Comparison of ENCODE assay signal across 9 mouse cellular contexts in genomic region chr1:168708161-168708865, GRCm38 (mm10).
DNase-seq lines count a peak whose midpoint lies in the region; ATAC-seq lines count a peak whose summit lies in the region.
"Had no signal": no experiment of that assay in that cellular context is flagged by ENCODE, and none has a peak within 500 bp of the region (broad histone marks: within the 10 kb centered on the region; RNA-seq: fewer than 3 reads in every experiment).

No protein-coding gene starts in this region.

- H3K4me2 ChIP-seq in forebrain, embryonic 16.5 days (ENCODE audit: low read length), result no peak overlapping the region; the same call in 1 of the 2 replicates

- no peak overlapping the region for H3K9ac ChIP-seq in forebrain, embryonic 16.5 days (replicated peaks; ENCODE audit: low read depth, low read length)

- H3K36me3 ChIP-seq in forebrain, embryonic 10.5 days (replicated peaks), result no peaks in the 10 kb centered on the region
- H3K36me3 ChIP-seq in forebrain, embryonic 16.5 days (ENCODE audit: control insufficient read depth, insufficient read depth), result no peaks in the 10 kb centered on the region
- H3K36me3 ChIP-seq in limb, embryonic 10.5 days, result no peaks in the 10 kb centered on the region

- no peak for ATAC-seq in forebrain, embryonic 16.5 days
- no peak for ATAC-seq in erythroblast, adult 5-6 weeks (replicated peaks; ENCODE audit: low FRiP score, poor library complexity, severe bottlenecking)

- peak; percentile 15 for DNase-seq in forebrain, embryonic 10.5 days (ENCODE audit: extremely low spot score, low spot score)
- DNase-seq in embryo, embryonic 11 days, result peak; percentile 54
- peak; percentile 15 to 19 for DNase-seq in heart, postnatal 10 days
- DNase-seq in limb, embryonic 10.5 days (ENCODE audit: low spot score), result peak; percentile 69
- DNase-seq in retina, embryonic 14.5 days (ENCODE audit: low spot score), result peak; percentile 22
- DNase-seq in thymus, postnatal 36 days, result no peak

- peak overlapping the region; percentile 80 for H3K27ac ChIP-seq in forebrain, embryonic 10.5 days
- H3K27ac ChIP-seq in forebrain, embryonic 16.5 days (ENCODE audit: low read length), result no peak overlapping the region; the same call in 1 of the 2 replicates
- H3K27ac ChIP-seq in limb, embryonic 10.5 days, result peak overlapping the region; percentile 75

- H3K4me3 ChIP-seq in forebrain, embryonic 10.5 days, result peak overlapping the region; percentile 20; the same call in 1 of the 2 replicates
- no peak overlapping the region for H3K4me3 ChIP-seq in forebrain, embryonic 16.5 days (replicated peaks; ENCODE audit: low read length)
- H3K4me3 ChIP-seq in limb, embryonic 10.5 days, result peak overlapping the region; percentile 32; the same call in 1 of the 2 replicates

- H3K9me3 ChIP-seq in forebrain, embryonic 10.5 days, result no peaks in the 10 kb centered on the region
- H3K9me3 ChIP-seq in forebrain, embryonic 16.5 days (ENCODE audit: control insufficient read depth, low read length), result no peaks in the 10 kb centered on the region
- H3K9me3 ChIP-seq in limb, embryonic 10.5 days (replicated peaks), result no peaks in the 10 kb centered on the region

- intact Hi-C loops in heart, postnatal 10 days (cut with DNase I), result no loop called here

- peaks cover 21% of the 10 kb centered on the region for H3K4me1 ChIP-seq in forebrain, embryonic 10.5 days
- peaks cover 11% of the 10 kb centered on the region for H3K4me1 ChIP-seq in forebrain, embryonic 16.5 days (replicated peaks; ENCODE audit: control insufficient read depth, insufficient read depth, low read length)
- H3K4me1 ChIP-seq in limb, embryonic 10.5 days, result peaks cover 21% of the 10 kb centered on the region

- H3K27me3 ChIP-seq in forebrain, embryonic 10.5 days (ENCODE audit: poor library complexity, severe bottlenecking), result no peaks in the 10 kb centered on the region
- no peaks in the 10 kb centered on the region for H3K27me3 ChIP-seq in forebrain, embryonic 16.5 days (replicated peaks; ENCODE audit: control insufficient read depth, insufficient read depth, low read length)
- H3K27me3 ChIP-seq in limb, embryonic 10.5 days (ENCODE audit: low read depth, poor library complexity, severe bottlenecking), result no peaks in the 10 kb centered on the region
- H3K27me3 ChIP-seq: CH12.LX had no signal

- WGBS in forebrain, embryonic 10.5 days, result 39% methylated on average over 11 of the region's 11 CpGs
- WGBS in forebrain, embryonic 16.5 days, result 17% methylated on average over 11 of the region's 11 CpGs
- WGBS in limb, embryonic 10.5 days, result 39% methylated on average over 11 of the region's 11 CpGs

Comparison
In these comparisons a context has a peak if more than half of its experiments do, and no peak if none do; other contexts are left out.
1. DNase-seq: peak in forebrain, embryonic 10.5 days (single experiment), embryo, embryonic 11 days (single experiment), heart, postnatal 10 days (2 of 2), limb, embryonic 10.5 days (single experiment) and retina, embryonic 14.5 days (single experiment); none in thymus, postnatal 36 days (0 of 2).